Mouse (Mus musculus): ENCODE measurements around the gene Prmt8. TPM values are rescaled to one million over a fixed set of nuclear protein-coding genes. Genes with fewer than 3 reads are reported as not detected.

Gene Prmt8
- polyA plus RNA-seq, 1 experiment from 2014 or later: 34.6 TPM

DNA sequence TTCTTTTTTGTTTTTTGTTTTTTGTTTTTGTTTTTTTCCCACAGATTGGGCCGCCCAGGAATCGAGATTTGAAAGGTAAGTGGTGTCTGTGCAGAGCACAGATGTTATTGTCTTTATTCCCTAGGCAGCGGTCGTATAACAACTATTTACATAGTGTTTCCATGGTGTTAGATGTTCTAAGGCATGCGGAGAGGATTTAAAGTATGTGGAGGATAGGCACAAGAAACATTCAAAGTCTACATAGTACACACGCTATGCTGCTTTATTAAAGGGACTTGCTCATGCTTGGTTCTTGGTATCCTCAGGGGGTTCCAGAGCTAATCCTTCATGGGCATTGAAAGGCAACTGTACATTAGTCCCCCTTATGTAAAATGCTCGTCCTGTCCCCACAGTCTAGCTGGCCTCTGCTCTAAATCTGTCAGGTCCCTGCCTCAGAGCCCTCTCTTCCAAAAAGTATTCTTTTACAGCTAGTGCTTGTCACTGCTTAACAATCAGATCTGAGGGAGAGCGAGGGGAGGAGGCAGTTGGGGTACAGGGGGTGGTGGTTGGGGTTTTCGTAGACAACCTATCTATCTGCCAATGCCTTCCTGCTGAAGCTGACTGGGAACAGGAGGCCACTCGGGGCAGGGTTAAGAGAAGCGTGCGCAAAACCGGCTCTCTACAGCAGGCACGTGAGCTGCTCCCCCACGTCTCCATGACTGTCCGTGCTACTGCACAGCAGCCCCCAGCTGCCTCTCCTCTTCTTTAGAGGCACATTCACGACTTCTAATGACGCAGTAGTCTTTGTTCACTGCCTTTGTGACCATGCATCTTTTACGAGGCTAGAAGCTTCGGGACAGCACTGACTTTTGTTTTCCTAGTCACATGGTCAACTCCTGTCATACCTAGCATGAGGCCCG lies 51.8 kb downstream of the Prmt8 start:
- DNase-seq (ENCODE audit: low spot score) (peak; percentile 73), ATAC-seq (ENCODE audit: insufficient read depth, low FRiP score, low TSS enrichment) (peak; percentile 84)
- Histone ChIP-seq H3K36me3 (ENCODE audit: control insufficient read depth, insufficient read depth, low read length) (no peaks in the 10 kb centered on the region), H3K4me3 (ENCODE audit: low read depth, low read length) (no peak overlapping the region), H3K9ac (ENCODE audit: low read length) (peak overlapping the region; percentile 27), H3K4me1 (ENCODE audit: control insufficient read depth, insufficient read depth, low read length) (peaks cover 23% of the 10 kb centered on the region), H3K27ac (ENCODE audit: low read depth, low read length) (peak overlapping the region; percentile 85), H3K9me3 (ENCODE audit: control insufficient read depth, low read length) (no peaks in the 10 kb centered on the region), H3K27me3 (ENCODE audit: control insufficient read depth, insufficient read depth, low read length) (no peaks in the 10 kb centered on the region), H3K4me2 (ENCODE audit: low read depth) (peak overlapping the region; percentile 14; the same call in 1 of the 2 replicates)
- 12% methylated on average over 21 of the region's 21 CpGs for WGBS

- no peak for ATAC-seq (ENCODE audit: insufficient read depth, low FRiP score, low TSS enrichment)
- Histone ChIP-seq H3K9ac (ENCODE audit: low read length) (no peak overlapping the region), H3K4me1 (ENCODE audit: control insufficient read depth, insufficient read depth, low read length) (peaks cover 21% of the 10 kb centered on the region), H3K27me3 (ENCODE audit: control insufficient read depth, insufficient read depth, low read length) (no peaks in the 10 kb centered on the region), H3K4me3 (ENCODE audit: low read depth, low read length) (no peak overlapping the region), H3K4me2 (ENCODE audit: low read depth) (no peak overlapping the region), H3K36me3 (ENCODE audit: control insufficient read depth, insufficient read depth, low read length) (no peaks in the 10 kb centered on the region), H3K9me3 (ENCODE audit: control insufficient read depth, low read length) (no peaks in the 10 kb centered on the region), H3K27ac (ENCODE audit: low read depth, low read length) (no peak overlapping the region)
- no peak for DNase-seq (ENCODE audit: low spot score)
- 74% methylated on average over 5 of the region's 5 CpGs for WGBS
These were observed 53.8 kb downstream of the Prmt8 start for GRCm38 (mm10) chr6:127715428-127715827.

- Histone ChIP-seq H3K9ac (ENCODE audit: low read length) (no peak overlapping the region), H3K4me2 (ENCODE audit: low read depth) (no peak overlapping the region), H3K27me3 (ENCODE audit: control insufficient read depth, insufficient read depth, low read length) (no peaks in the 10 kb centered on the region), H3K4me3 (ENCODE audit: low read depth, low read length) (no peak overlapping the region), H3K36me3 (ENCODE audit: control insufficient read depth, insufficient read depth, low read length) (no peaks in the 10 kb centered on the region), H3K4me1 (ENCODE audit: control insufficient read depth, insufficient read depth, low read length) (peaks cover 15% of the 10 kb centered on the region), H3K27ac (ENCODE audit: low read depth, low read length) (no peak overlapping the region), H3K9me3 (ENCODE audit: control insufficient read depth, low read length) (no peaks in the 10 kb centered on the region)
- 40% methylated on average over 5 of the region's 5 CpGs for WGBS
- ATAC-seq (ENCODE audit: insufficient read depth, low FRiP score, low TSS enrichment): no peak
- DNase-seq (ENCODE audit: low spot score): no peak
These were observed 54.4 kb downstream of the Prmt8 start for GRCm38 (mm10) chr6:127714906-127715305.

GRCm38 (mm10) chr6:127708218-127708628 lies 61.0 kb downstream of the Prmt8 start:
- 29% methylated on average over 1 of the region's 1 CpGs for WGBS
- Histone ChIP-seq H3K27me3 (ENCODE audit: control insufficient read depth, insufficient read depth, low read length) (no peaks in the 10 kb centered on the region), H3K27ac (ENCODE audit: low read depth, low read length) (no peak overlapping the region), H3K9me3 (ENCODE audit: control insufficient read depth, low read length) (no peaks in the 10 kb centered on the region), H3K9ac (ENCODE audit: low read length) (no peak overlapping the region), H3K4me2 (ENCODE audit: low read depth) (no peak overlapping the region), H3K36me3 (ENCODE audit: control insufficient read depth, insufficient read depth, low read length) (no peaks in the 10 kb centered on the region), H3K4me3 (ENCODE audit: low read depth, low read length) (no peak overlapping the region), H3K4me1 (ENCODE audit: control insufficient read depth, insufficient read depth, low read length) (peaks cover 3% of the 10 kb centered on the region; the same call in 1 of the 2 replicates)
- no peak for DNase-seq (ENCODE audit: low spot score)
- ATAC-seq (ENCODE audit: insufficient read depth, low FRiP score, low TSS enrichment): no peak; the same call in 1 of the 2 replicates

DNA sequence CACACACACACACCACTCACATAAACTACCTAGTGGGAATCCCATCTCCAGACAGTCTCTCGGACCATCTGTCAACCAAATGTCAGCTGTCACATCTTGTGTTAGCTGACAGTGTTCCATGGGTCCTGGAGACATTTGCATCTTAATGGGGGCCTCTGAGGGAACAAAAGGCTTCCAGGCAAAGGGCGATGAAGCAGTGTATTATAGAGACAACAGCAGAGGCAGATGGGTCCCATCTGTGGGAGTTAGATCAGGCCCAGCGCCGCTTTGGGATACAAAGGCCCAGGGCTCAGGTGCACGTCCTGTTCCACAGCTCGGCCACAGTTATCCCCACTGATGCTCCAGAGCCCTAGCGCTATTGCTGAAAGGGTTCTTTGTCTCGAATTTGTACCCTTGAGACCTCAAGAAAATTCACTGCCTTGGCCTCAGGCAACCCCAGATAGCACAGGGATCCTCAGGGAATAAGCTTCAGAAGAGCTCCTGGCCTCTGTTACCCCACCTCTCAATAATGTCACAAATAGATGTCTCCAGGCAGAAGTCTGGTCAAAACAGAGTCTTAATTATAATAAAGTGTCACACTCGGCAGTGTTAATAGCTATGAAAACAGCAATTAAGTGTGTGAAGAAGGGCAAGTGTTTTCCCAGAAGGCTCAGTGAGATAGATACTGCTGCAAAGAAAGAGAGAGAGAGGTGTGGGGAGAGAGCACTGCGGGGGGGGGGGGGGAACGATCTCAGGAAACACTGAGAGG lies 68.1 kb downstream of the Prmt8 start:
- Histone ChIP-seq H3K27me3 (ENCODE audit: control insufficient read depth, insufficient read depth, low read length) (no peaks in the 10 kb centered on the region), H3K9ac (ENCODE audit: low read length) (no peak overlapping the region), H3K9me3 (ENCODE audit: control insufficient read depth, low read length) (no peaks in the 10 kb centered on the region), H3K36me3 (ENCODE audit: control insufficient read depth, insufficient read depth, low read length) (no peaks in the 10 kb centered on the region), H3K4me3 (ENCODE audit: low read depth, low read length) (no peak overlapping the region), H3K4me1 (ENCODE audit: control insufficient read depth, insufficient read depth, low read length) (peaks cover 14% of the 10 kb centered on the region), H3K27ac (ENCODE audit: low read depth, low read length) (peak overlapping the region; percentile 86), H3K4me2 (ENCODE audit: low read depth) (no peak overlapping the region)
- 17% methylated on average over 10 of the region's 11 CpGs for WGBS
- ATAC-seq (ENCODE audit: insufficient read depth, low FRiP score, low TSS enrichment) (peak; percentile 94), DNase-seq (ENCODE audit: low spot score) (peak; percentile 85)

- H3K4me1 ChIP-seq (ENCODE audit: control insufficient read depth, insufficient read depth, low read length): no peaks in the 10 kb centered on the region
- no peak for ATAC-seq (ENCODE audit: insufficient read depth, low FRiP score, low TSS enrichment)
- no peaks in the 10 kb centered on the region for H3K27me3 ChIP-seq (ENCODE audit: control insufficient read depth, insufficient read depth, low read length)
- H3K9ac ChIP-seq (ENCODE audit: low read length): no peak overlapping the region
- no peak overlapping the region for H3K27ac ChIP-seq (ENCODE audit: low read depth, low read length)
- no peak overlapping the region for H3K4me2 ChIP-seq (ENCODE audit: low read depth)
- no peaks in the 10 kb centered on the region; the same call in 1 of the 2 replicates for H3K36me3 ChIP-seq (ENCODE audit: control insufficient read depth, insufficient read depth, low read length)
- WGBS: 91% methylated on average over 7 of the region's 7 CpGs
- no peak for DNase-seq (ENCODE audit: low spot score)
- no peaks in the 10 kb centered on the region for H3K9me3 ChIP-seq (ENCODE audit: control insufficient read depth, low read length)
- no peak overlapping the region for H3K4me3 ChIP-seq (ENCODE audit: low read depth, low read length)
These were observed 75.6 kb downstream of the Prmt8 start for GRCm38 (mm10) chr6:127693681-127694080.

DNA sequence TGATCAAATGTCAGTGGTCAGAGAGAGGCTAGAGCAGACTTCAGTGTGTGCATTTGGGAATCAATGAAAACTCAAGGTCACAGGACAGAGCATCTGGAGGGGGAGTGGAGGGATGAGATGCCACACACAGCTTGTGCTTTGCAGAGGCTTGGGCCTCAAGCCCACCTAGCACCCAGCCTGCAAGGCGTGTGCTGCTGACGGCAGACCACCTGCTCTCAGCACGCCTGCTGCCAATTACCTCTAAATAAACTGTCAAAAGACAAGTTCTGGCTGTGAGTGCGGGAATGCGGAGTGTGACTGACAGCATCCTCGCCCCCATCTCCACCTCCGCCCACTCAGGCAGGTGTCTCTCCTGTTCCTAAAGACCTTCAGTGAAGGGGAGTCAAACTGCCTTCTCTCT lies 77.0 kb downstream of the Prmt8 start:
- DNase-seq (ENCODE audit: low spot score) (no peak), ATAC-seq (ENCODE audit: insufficient read depth, low FRiP score, low TSS enrichment) (no peak)
- H3K27ac ChIP-seq (ENCODE audit: low read depth, low read length): no peak overlapping the region
- no peak overlapping the region for H3K4me3 ChIP-seq (ENCODE audit: low read depth, low read length)
- H3K9me3 ChIP-seq (ENCODE audit: control insufficient read depth, low read length): no peaks in the 10 kb centered on the region
- no peaks in the 10 kb centered on the region; the same call in 1 of the 2 replicates for H3K36me3 ChIP-seq (ENCODE audit: control insufficient read depth, insufficient read depth, low read length)
- no peaks in the 10 kb centered on the region for H3K27me3 ChIP-seq (ENCODE audit: control insufficient read depth, insufficient read depth, low read length)
- H3K4me2 ChIP-seq (ENCODE audit: low read depth): no peak overlapping the region
- H3K4me1 ChIP-seq (ENCODE audit: control insufficient read depth, insufficient read depth, low read length): no peaks in the 10 kb centered on the region
- 66% methylated on average over 7 of the region's 7 CpGs for WGBS
- H3K9ac ChIP-seq (ENCODE audit: low read length): no peak overlapping the region

DNA sequence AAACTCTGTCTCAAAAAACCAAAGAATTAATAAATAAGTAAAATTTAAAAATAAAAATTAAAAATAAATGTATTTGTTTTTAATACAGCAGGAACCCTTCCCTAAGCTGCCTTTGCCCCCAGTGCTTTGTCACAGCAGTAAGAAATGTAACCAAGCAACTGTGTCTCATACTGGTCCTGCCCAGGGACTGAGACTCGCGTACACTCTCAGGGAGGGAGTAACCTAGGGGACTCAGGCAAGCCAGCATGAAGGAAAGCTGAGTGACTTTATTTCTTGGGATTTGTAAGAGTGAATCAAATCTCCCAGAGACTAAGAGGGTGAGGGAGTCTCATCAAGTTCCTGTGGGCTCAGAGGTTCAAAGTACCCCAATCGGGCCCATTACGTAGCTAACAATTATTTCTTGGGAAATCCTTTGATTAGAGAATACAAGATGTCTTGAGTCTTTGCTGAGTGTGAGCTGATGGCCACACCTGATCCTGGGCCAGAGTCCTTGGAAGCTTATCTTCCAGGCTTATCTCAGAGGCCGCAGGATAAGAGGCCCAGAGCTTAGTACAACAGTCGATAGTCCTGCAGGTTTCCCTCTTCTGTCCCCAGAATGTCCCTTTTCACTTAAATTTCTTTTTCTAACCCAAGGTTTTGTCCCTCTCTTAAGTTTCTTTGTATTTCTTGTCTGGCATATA lies 82.0 kb downstream of the Prmt8 start:
- no peak overlapping the region for H3K4me3 ChIP-seq (ENCODE audit: low read depth, low read length)
- no peak overlapping the region for H3K4me2 ChIP-seq (ENCODE audit: low read depth)
- ATAC-seq (ENCODE audit: insufficient read depth, low FRiP score, low TSS enrichment): no peak
- H3K36me3 ChIP-seq (ENCODE audit: control insufficient read depth, insufficient read depth, low read length): no peaks in the 10 kb centered on the region
- DNase-seq (ENCODE audit: low spot score): no peak
- H3K9ac ChIP-seq (ENCODE audit: low read length): no peak overlapping the region
- no peaks in the 10 kb centered on the region for H3K27me3 ChIP-seq (ENCODE audit: control insufficient read depth, insufficient read depth, low read length)
- H3K9me3 ChIP-seq (ENCODE audit: control insufficient read depth, low read length): no peaks in the 10 kb centered on the region
- WGBS: 95% methylated on average over 6 of the region's 6 CpGs
- no peak overlapping the region for H3K27ac ChIP-seq (ENCODE audit: low read depth, low read length)
- no peaks in the 10 kb centered on the region for H3K4me1 ChIP-seq (ENCODE audit: control insufficient read depth, insufficient read depth, low read length)

Data from neural tube, embryonic 11.5 days (tissue).